Mouse (Mus musculus) testis, adult 2 months (tissue): ENCODE data around the gene Gosr2.

ENCODE experiments used
- CTCF ChIP-seq: fragments of 200-500 bp; IDR thresholded peaks from 2 replicates; pipeline ENCODE4 v1.5.1; 2012; ENCODE audit warnings: low read depth, mild to moderate bottlenecking, inconsistent platforms, low read length, moderate library complexity; ENCODE audit not compliant: control insufficient read depth, insufficient read depth, insufficient replicate concordance
- POLR2A ChIP-seq: fragments of 200-500 bp; IDR thresholded peaks from 2 replicates; pipeline ENCODE4 v1.6.1; 2012; ENCODE audit warnings: low read depth, mild to moderate bottlenecking, inconsistent platforms, low read length, moderate library complexity; ENCODE audit not compliant: control insufficient read depth

DNA sequence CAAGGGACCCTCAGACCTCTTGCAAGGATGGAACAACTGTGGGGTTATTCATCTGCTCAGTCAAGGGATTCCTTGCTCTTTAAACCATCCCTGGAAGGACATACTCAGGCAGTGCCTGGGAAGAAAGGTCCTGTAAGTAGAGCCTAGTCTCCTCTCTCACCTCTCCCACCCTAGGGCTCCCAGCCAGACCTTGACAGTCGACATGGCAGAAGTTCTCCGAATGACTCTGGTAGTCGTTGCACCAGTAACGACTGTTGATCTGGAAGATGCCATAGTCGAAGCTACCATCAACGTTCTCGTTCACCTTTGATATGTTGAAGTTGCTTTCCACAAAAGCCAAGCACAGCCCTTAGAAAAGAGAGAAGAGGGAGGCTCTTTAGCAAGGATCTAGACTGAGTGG lies 62.9 kb downstream of the Gosr2 start:
- no peak for TF ChIP-seq CTCF
- TF ChIP-seq POLR2A: no peak
